Mouse (Mus musculus): Measurements from ENCODE around the gene Sycp2. TPM values are rescaled to one million over a fixed set of nuclear protein-coding genes. Genes with fewer than 3 reads are reported as not detected.

Sycp2 gene
- polyA plus RNA-seq, 1 experiment from 2014 or later, result 0.20 TPM

GRCm38 (mm10) chr2:178433495-178433894 lies 26.0 kb upstream of the Sycp2 start:
- peaks cover 3% of the 10 kb centered on the region; the same call in 1 of the 2 replicates for H3K4me1 ChIP-seq (ENCODE audit: insufficient read depth)
- H3K9ac ChIP-seq, result no peak overlapping the region
- no peaks in the 10 kb centered on the region for H3K27me3 ChIP-seq (ENCODE audit: insufficient read depth, low read length)
- DNase-seq (no peak), ATAC-seq (ENCODE audit: insufficient read depth) (no peak)
- no peak overlapping the region for H3K4me3 ChIP-seq (ENCODE audit: low read depth, low read length)
- H3K27ac ChIP-seq (ENCODE audit: low read depth), result no peak overlapping the region
- WGBS, result 64% methylated on average over 2 of the region's 2 CpGs
- H3K36me3 ChIP-seq (ENCODE audit: insufficient read depth), result no peaks in the 10 kb centered on the region
- H3K9me3 ChIP-seq (ENCODE audit: low read depth, low read length), result no peaks in the 10 kb centered on the region
- TF ChIP-seq CTCF (IDR thresholded peaks at IDR 0.05; ENCODE audit: low read depth), result no peak
- H3K4me2 ChIP-seq, result no peak overlapping the region

- 81% methylated on average over 4 of the region's 4 CpGs for WGBS
Observed at GRCm38 (mm10) chr2:178430231-178430630, 22.7 kb upstream of the Sycp2 start, which contains the start of gene Cdh26. Cdh26 (plus strand) TSS chr2:178430531.

GRCm38 (mm10) chr2:178429426-178429825 lies 21.9 kb upstream of the Sycp2 start:
- ATAC-seq (ENCODE audit: insufficient read depth), result no peak
- Histone ChIP-seq H3K9ac (no peak overlapping the region), H3K4me1 (ENCODE audit: insufficient read depth) (peaks cover 3% of the 10 kb centered on the region; the same call in 1 of the 2 replicates), H3K4me3 (ENCODE audit: low read depth, low read length) (no peak overlapping the region), H3K27ac (ENCODE audit: low read depth) (no peak overlapping the region), H3K9me3 (ENCODE audit: low read depth, low read length) (no peaks in the 10 kb centered on the region), H3K36me3 (ENCODE audit: insufficient read depth) (no peaks in the 10 kb centered on the region), H3K4me2 (no peak overlapping the region), H3K27me3 (ENCODE audit: insufficient read depth, low read length) (no peaks in the 10 kb centered on the region)
- TF ChIP-seq CTCF (IDR thresholded peaks at IDR 0.05; ENCODE audit: low read depth), result no peak
- DNase-seq, result no peak
- WGBS, result 62% methylated on average over 6 of the region's 6 CpGs

More at GRCm38 (mm10) chr2:178430231-178430630, 22.7 kb upstream of the Sycp2 start, which contains the start of gene Cdh26:
- TF ChIP-seq CTCF (IDR thresholded peaks at IDR 0.05; ENCODE audit: low read depth), result no peak
- H3K9me3 ChIP-seq (ENCODE audit: low read depth, low read length), result no peaks in the 10 kb centered on the region
- DNase-seq (no peak), ATAC-seq (ENCODE audit: insufficient read depth) (no peak)
- no peak within 1 kb of the TSS for H3K9ac ChIP-seq
- no peak within 1 kb of the TSS for H3K27ac ChIP-seq (ENCODE audit: low read depth)
- peaks cover 3% of the 10 kb centered on the region; the same call in 1 of the 2 replicates for H3K4me1 ChIP-seq (ENCODE audit: insufficient read depth)
- no peak within 1 kb of the TSS for H3K4me2 ChIP-seq
- H3K4me3 ChIP-seq (ENCODE audit: low read depth, low read length), result no peak within 1 kb of the TSS
- H3K36me3 ChIP-seq (ENCODE audit: insufficient read depth), result no peaks in the 10 kb centered on the region
- no peaks in the 10 kb centered on the region for H3K27me3 ChIP-seq (ENCODE audit: insufficient read depth, low read length)

GRCm38 (mm10) chr2:178428676-178429075 lies 21.2 kb upstream of the Sycp2 start:
- ATAC-seq (ENCODE audit: insufficient read depth) (no peak), DNase-seq (no peak)
- Histone ChIP-seq H3K27me3 (ENCODE audit: insufficient read depth, low read length) (no peaks in the 10 kb centered on the region), H3K27ac (ENCODE audit: low read depth) (no peak overlapping the region), H3K4me3 (ENCODE audit: low read depth, low read length) (no peak overlapping the region), H3K9ac (no peak overlapping the region), H3K4me1 (ENCODE audit: insufficient read depth) (peaks cover 3% of the 10 kb centered on the region; the same call in 1 of the 2 replicates), H3K4me2 (no peak overlapping the region), H3K9me3 (ENCODE audit: low read depth, low read length) (no peaks in the 10 kb centered on the region), H3K36me3 (ENCODE audit: insufficient read depth) (no peaks in the 10 kb centered on the region)
- WGBS, result 76% methylated on average over 4 of the region's 4 CpGs
- TF ChIP-seq CTCF (IDR thresholded peaks at IDR 0.05; ENCODE audit: low read depth), result no peak

- Histone ChIP-seq H3K4me1 (ENCODE audit: insufficient read depth) (peaks cover 3% of the 10 kb centered on the region; the same call in 1 of the 2 replicates), H3K9me3 (ENCODE audit: low read depth, low read length) (no peaks in the 10 kb centered on the region), H3K27ac (ENCODE audit: low read depth) (no peak overlapping the region), H3K36me3 (ENCODE audit: insufficient read depth) (no peaks in the 10 kb centered on the region), H3K4me3 (ENCODE audit: low read depth, low read length) (no peak overlapping the region), H3K4me2 (no peak overlapping the region), H3K9ac (no peak overlapping the region), H3K27me3 (ENCODE audit: insufficient read depth, low read length) (no peaks in the 10 kb centered on the region)
- 69% methylated on average over 9 of the region's 9 CpGs for WGBS
- no peak for DNase-seq
- ATAC-seq (ENCODE audit: insufficient read depth), result no peak
- no peak for TF ChIP-seq CTCF (IDR thresholded peaks at IDR 0.05; ENCODE audit: low read depth)
Observed at GRCm38 (mm10) chr2:178428183-178428582, 20.7 kb upstream of the Sycp2 start.

- no peak for ATAC-seq (ENCODE audit: insufficient read depth)
- H3K36me3 ChIP-seq (ENCODE audit: insufficient read depth), result no peaks in the 10 kb centered on the region
- WGBS, result 75% methylated on average over 5 of the region's 5 CpGs
- H3K9me3 ChIP-seq (ENCODE audit: low read depth, low read length), result no peaks in the 10 kb centered on the region
- H3K27ac ChIP-seq (ENCODE audit: low read depth), result no peak overlapping the region
- no peak overlapping the region for H3K9ac ChIP-seq
- TF ChIP-seq CTCF (IDR thresholded peaks at IDR 0.05; ENCODE audit: low read depth), result no peak
- peaks cover 3% of the 10 kb centered on the region; the same call in 1 of the 2 replicates for H3K4me1 ChIP-seq (ENCODE audit: insufficient read depth)
- DNase-seq, result no peak
- no peak overlapping the region for H3K4me2 ChIP-seq
- no peaks in the 10 kb centered on the region for H3K27me3 ChIP-seq (ENCODE audit: insufficient read depth, low read length)
- H3K4me3 ChIP-seq (ENCODE audit: low read depth, low read length), result no peak overlapping the region
Observed at GRCm38 (mm10) chr2:178427181-178427580, 19.7 kb upstream of the Sycp2 start.

- 20% methylated on average over 4 of the region's 4 CpGs for WGBS
- peak; percentile 72 for TF ChIP-seq CTCF (IDR thresholded peaks at IDR 0.05; ENCODE audit: low read depth)
- no peak for ATAC-seq (ENCODE audit: insufficient read depth)
Observed at GRCm38 (mm10) chr2:178426229-178426628, 18.7 kb upstream of the Sycp2 start.

More at GRCm38 (mm10) chr2:178426229-178426628, 18.7 kb upstream of the Sycp2 start:
- Histone ChIP-seq H3K9ac (no peak overlapping the region), H3K4me3 (ENCODE audit: low read depth, low read length) (no peak overlapping the region), H3K27ac (ENCODE audit: low read depth) (no peak overlapping the region), H3K36me3 (ENCODE audit: insufficient read depth) (no peaks in the 10 kb centered on the region), H3K4me1 (ENCODE audit: insufficient read depth) (no peaks in the 10 kb centered on the region; the same call in 1 of the 2 replicates), H3K27me3 (ENCODE audit: insufficient read depth, low read length) (no peaks in the 10 kb centered on the region), H3K4me2 (no peak overlapping the region), H3K9me3 (ENCODE audit: low read depth, low read length) (no peaks in the 10 kb centered on the region)
- DNase-seq, result peak; percentile 79
